Mouse (Mus musculus) small intestine, adult 2 months (tissue): ENCODE measurements at regions not wholly inside any gene's neighbourhood (a gene's known extent, or its start where the extent isn't known, plus 50 kb on each side); places are given as distances from the start of the nearest gene placed in this dataset.

ENCODE experiments used
- H3K27ac ChIP-seq: fragments of 200-500 bp; 2 replicates; pipeline ENCODE4 v1.5.1; 2012; ENCODE audit warnings: low read depth, low read length, control low read depth, inconsistent platforms; ENCODE audit not compliant: insufficient read depth
- H3K27me3 ChIP-seq: fragments of 200-500 bp; 2 replicates; pipeline ENCODE4 v1.6.1; 2012; ENCODE audit warnings: mild to moderate bottlenecking, moderate library complexity, low read length, inconsistent platforms; ENCODE audit not compliant: control insufficient read depth, insufficient read depth
- H3K36me3 ChIP-seq: fragments of 200-500 bp; 2 replicates; pipeline ENCODE4 v1.6.1; 2012; ENCODE audit warnings: mild to moderate bottlenecking, low read length, control low read depth, inconsistent platforms; ENCODE audit not compliant: control insufficient read depth, insufficient read depth
- H3K4me1 ChIP-seq: fragments of 200-500 bp; 2 replicates; pipeline ENCODE4 v1.6.1; 2012; ENCODE audit warnings: low read length, inconsistent platforms, mixed read lengths; ENCODE audit not compliant: control insufficient read depth, insufficient read depth, insufficient read length
- H3K4me3 ChIP-seq: fragments of 200-500 bp; 2 replicates; pipeline ENCODE4 v1.5.1; 2012; ENCODE audit warnings: low read depth, mild to moderate bottlenecking, control low read depth, inconsistent platforms, low read length, moderate library complexity
- CTCF ChIP-seq: fragments of 200-500 bp; IDR thresholded peaks from 2 replicates; pipeline ENCODE4 v1.5.1; 2012; ENCODE audit warnings: low read depth, mild to moderate bottlenecking, control low read depth, inconsistent platforms, low read length, moderate library complexity, mixed read lengths; ENCODE audit not compliant: insufficient replicate concordance, insufficient read length; ENCODE audit errors: extremely low read depth
- POLR2A ChIP-seq: fragments of 200-500 bp; IDR thresholded peaks from 2 replicates; pipeline ENCODE4 v1.6.1; 2012; ENCODE audit warnings: low read depth, mild to moderate bottlenecking, control low read depth, inconsistent platforms, low read length, moderate library complexity
- WGBS: fragments of 180-500 bp; shearing (Covaris S2); methylation state at CpG from one replicate; pipeline ENCODE4 v1.1.7; 2018; 5-methylcytosine and 5-hydroxymethylcytosine counted together

DNA sequence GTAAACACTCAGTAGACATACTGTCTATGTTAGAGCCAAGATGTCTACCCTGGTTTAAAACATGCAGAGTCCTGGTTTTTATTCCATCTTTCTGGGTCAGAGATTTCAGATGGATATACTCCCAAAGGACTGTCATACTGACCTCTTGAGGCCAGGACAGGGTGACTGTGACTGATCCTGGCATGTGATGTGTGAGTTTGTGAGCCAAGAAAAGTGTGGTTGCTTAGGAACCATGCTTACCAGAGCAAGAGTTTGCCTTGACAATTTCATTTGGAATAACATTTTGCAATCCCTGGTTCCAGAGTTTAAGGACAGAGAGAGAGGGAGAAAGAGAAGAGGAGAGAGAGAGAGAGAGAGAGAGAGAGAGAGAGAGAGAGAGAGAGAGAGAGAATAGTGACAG, 395.2 kb upstream of the Cdh11 start:
- no peaks in the 10 kb centered on the region for H3K36me3 ChIP-seq
- TF ChIP-seq POLR2A (no peak), CTCF (no peak)
- no peak overlapping the region for H3K27ac ChIP-seq
- no peak overlapping the region for H3K4me3 ChIP-seq
- H3K27me3 ChIP-seq = no peaks in the 10 kb centered on the region
- H3K4me1 ChIP-seq = no peaks in the 10 kb centered on the region

- Histone ChIP-seq H3K4me1 (no peaks in the 10 kb centered on the region), H3K4me3 (no peak overlapping the region), H3K27me3 (no peaks in the 10 kb centered on the region), H3K27ac (no peak overlapping the region), H3K36me3 (no peaks in the 10 kb centered on the region)
- no peak for TF ChIP-seq POLR2A
- TF ChIP-seq CTCF = no peak
- 76% methylated on average over 8 of the region's 8 CpGs for WGBS
These were observed 403.5 kb upstream of the Cdh11 start for GRCm38 (mm10) chr8:103188720-103189498.

DNA sequence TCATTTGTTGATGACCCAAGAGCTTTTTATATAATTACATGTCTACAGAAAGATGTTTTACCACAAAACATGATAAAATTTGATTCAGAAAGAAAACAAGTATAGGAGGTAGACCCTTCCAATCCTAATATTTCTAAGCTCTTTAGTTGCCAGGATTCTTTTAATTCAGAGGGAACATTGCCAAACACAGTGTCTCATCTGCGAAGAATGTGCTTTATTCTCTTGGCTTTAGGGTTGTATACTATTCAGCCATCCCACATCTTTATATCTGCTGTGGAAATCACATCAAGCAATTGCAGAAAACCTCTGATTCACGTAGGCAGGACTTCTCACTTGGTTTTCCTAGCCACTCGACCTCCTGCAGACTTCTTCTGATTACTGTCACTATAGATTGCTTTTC, 412.8 kb upstream of the Cdh11 start:
- no peak overlapping the region for H3K27ac ChIP-seq
- H3K4me3 ChIP-seq = no peak overlapping the region
- no peaks in the 10 kb centered on the region for H3K4me1 ChIP-seq
- 55% methylated on average over 3 of the region's 3 CpGs for WGBS
- H3K27me3 ChIP-seq = no peaks in the 10 kb centered on the region
- no peaks in the 10 kb centered on the region for H3K36me3 ChIP-seq
- TF ChIP-seq POLR2A = no peak
- no peak for TF ChIP-seq CTCF

DNA sequence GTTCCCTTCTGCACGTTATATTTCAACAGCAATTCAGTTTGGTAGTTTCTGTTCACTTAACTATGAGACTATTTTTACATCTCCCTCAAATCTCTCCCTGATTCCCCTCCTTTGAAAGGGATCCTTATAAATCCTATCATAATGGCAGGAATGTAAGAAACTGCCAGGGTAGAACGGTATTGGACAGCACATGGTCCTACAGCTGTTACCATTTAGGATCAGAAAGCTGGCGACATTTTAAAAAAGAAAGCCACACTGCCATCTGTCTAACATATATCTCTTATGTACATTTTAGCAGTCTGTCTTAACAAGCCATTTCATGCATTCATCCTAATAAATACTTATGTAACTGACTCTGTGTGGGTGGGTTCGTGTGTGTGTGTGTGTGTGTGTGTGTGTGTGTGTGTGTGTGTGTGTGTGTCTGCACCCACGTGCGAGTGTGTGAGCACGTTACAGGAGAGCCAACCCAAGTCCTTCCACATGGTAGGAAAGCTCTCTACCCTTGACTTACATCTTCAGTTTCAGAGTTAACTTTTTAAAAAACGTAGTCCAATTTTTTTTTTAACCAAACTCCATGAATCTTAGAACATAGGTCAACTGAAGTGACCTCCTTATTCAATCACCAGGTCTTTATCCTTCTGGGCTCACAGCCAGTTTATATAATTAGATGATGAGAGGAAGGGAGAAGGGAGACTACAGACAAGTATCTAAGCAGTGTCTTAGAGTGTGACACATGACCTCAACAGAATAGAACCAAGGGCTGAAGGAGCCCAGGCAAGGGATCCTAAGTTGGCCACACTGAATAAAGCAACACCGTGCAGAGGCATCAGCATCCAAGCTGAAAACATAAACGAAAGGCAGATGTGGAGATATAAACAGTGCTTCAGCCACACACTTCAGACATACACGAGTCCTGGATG, 414.5 kb upstream of the Cdh11 start:
- no peak for TF ChIP-seq CTCF
- no peak for TF ChIP-seq POLR2A
- H3K4me3 ChIP-seq = no peak overlapping the region
- 66% methylated on average over 11 of the region's 11 CpGs for WGBS

GRCm38 (mm10) chr8:103203710-103204109, 418.3 kb upstream of the Cdh11 start:
- no peak overlapping the region for H3K4me3 ChIP-seq
- H3K27me3 ChIP-seq = no peaks in the 10 kb centered on the region
- TF ChIP-seq POLR2A (no peak), CTCF (no peak)
- H3K27ac ChIP-seq = no peak overlapping the region
- 37% methylated on average over 1 of the region's 1 CpGs for WGBS
- no peaks in the 10 kb centered on the region for H3K4me1 ChIP-seq
- H3K36me3 ChIP-seq = no peaks in the 10 kb centered on the region

More for the DNA sequence above, 414.5 kb upstream of the Cdh11 start:
- no peak overlapping the region for H3K27ac ChIP-seq
- no peaks in the 10 kb centered on the region for H3K27me3 ChIP-seq
- H3K4me1 ChIP-seq = no peaks in the 10 kb centered on the region
- H3K36me3 ChIP-seq = no peaks in the 10 kb centered on the region

DNA sequence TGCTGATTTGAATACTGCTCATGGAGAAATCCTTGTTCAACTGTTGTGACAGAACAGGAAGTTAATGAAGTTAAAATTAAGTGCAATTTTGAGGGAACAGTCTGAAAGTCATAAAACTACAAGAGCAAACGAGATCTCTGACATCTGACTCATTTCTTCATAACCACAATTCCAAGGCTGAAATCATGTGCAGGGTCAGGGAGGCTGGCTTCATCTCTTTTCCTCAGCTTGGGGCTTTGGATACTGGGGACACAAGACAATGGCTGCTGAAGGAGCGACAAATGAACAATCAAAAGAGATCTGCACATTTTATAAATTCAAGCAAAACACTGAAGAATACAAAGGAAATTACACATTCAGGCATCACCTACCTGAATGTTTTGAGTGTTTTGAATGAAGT, 429.2 kb upstream of the Cdh11 start:
- WGBS = 47% methylated on average over 2 of the region's 2 CpGs

GRCm38 (mm10) chr8:103230741-103231475, 445.5 kb upstream of the Cdh11 start:
- no peak overlapping the region for H3K4me3 ChIP-seq
- H3K27ac ChIP-seq = no peak overlapping the region
- TF ChIP-seq POLR2A = no peak
- TF ChIP-seq CTCF = no peak
- H3K27me3 ChIP-seq = no peaks in the 10 kb centered on the region
- no peaks in the 10 kb centered on the region for H3K36me3 ChIP-seq
- H3K4me1 ChIP-seq = no peaks in the 10 kb centered on the region
- 68% methylated on average over 9 of the region's 9 CpGs for WGBS

More for the DNA sequence above, 429.2 kb upstream of the Cdh11 start:
- H3K27ac ChIP-seq = no peak overlapping the region
- no peak for TF ChIP-seq CTCF
- no peak for TF ChIP-seq POLR2A
- no peaks in the 10 kb centered on the region for H3K36me3 ChIP-seq
- H3K4me1 ChIP-seq = no peaks in the 10 kb centered on the region
- H3K4me3 ChIP-seq = no peak overlapping the region
- no peaks in the 10 kb centered on the region for H3K27me3 ChIP-seq
